Mouse (Mus musculus) mature B cell (primary cell): ENCODE measurements at regions not wholly inside any gene's neighbourhood (a gene's known extent, or its start where the extent isn't known, plus 50 kb on each side); places are given as distances from the start of the nearest gene placed in this dataset.

ENCODE experiments used
- in situ Hi-C: fragments of 300-500 bp; cut with MboI; formaldehyde crosslinking; loops from 2 replicates; pipeline ENCODE4 v1.14.3; 2019

- in situ Hi-C loops: no loop called here
Observed at GRCm38 (mm10) chr4:55824047-55824760, 291.9 kb upstream of the Klf4 start.

GRCm38 (mm10) chr4:55823583-55823982 is 291.3 kb upstream of the Klf4 start:
- in situ Hi-C loops: no loop called here

- in situ Hi-C loops: loop anchor here (10.0 kb wide), 1 partner anchor 282 kb away; the partner anchor contains the start of gene Klf4
Observed at GRCm38 (mm10) chr4:55817035-55817818, 285.0 kb upstream of the Klf4 start.

- in situ Hi-C loops: loop anchor here (10.0 kb wide), 1 partner anchor 281 kb away; the partner anchor contains the start of gene Klf4
Observed at GRCm38 (mm10) chr4:55815832-55816231, 283.6 kb upstream of the Klf4 start.

GRCm38 (mm10) chr4:55812846-55813245 is 280.6 kb upstream of the Klf4 start:
- in situ Hi-C loops: loop anchor here (10.0 kb wide), 1 partner anchor 278 kb away; the partner anchor contains the start of gene Klf4

- in situ Hi-C loops: loop anchor here (10.0 kb wide), 1 partner anchor 277 kb away; the partner anchor contains the start of gene Klf4
Observed at GRCm38 (mm10) chr4:55811656-55812055, 279.4 kb upstream of the Klf4 start.

GRCm38 (mm10) chr4:55808501-55808900 is 276.2 kb upstream of the Klf4 start:
- in situ Hi-C loops: no loop called here

- in situ Hi-C loops: no loop called here
Observed at GRCm38 (mm10) chr4:55806799-55807198, 274.5 kb upstream of the Klf4 start.

- in situ Hi-C loops: no loop called here
Observed at GRCm38 (mm10) chr4:55805255-55806051, 273.2 kb upstream of the Klf4 start.

GRCm38 (mm10) chr4:55802101-55802500 is 269.8 kb upstream of the Klf4 start:
- in situ Hi-C loops: no loop called here

- in situ Hi-C loops: no loop called here
Observed at GRCm38 (mm10) chr4:55798099-55798498, 265.8 kb upstream of the Klf4 start.

GRCm38 (mm10) chr4:55781329-55781847 is 249.1 kb upstream of the Klf4 start:
- in situ Hi-C loops: no loop called here

- in situ Hi-C loops: no loop called here
Observed at GRCm38 (mm10) chr4:55779581-55779980, 247.3 kb upstream of the Klf4 start.

- in situ Hi-C loops: no loop called here
Observed at GRCm38 (mm10) chr4:55775858-55776257, 243.6 kb upstream of the Klf4 start.

- in situ Hi-C loops: no loop called here
Observed at GRCm38 (mm10) chr4:55774571-55774970, 242.3 kb upstream of the Klf4 start.

GRCm38 (mm10) chr4:55769656-55770055 is 237.4 kb upstream of the Klf4 start:
- in situ Hi-C loops: no loop called here

GRCm38 (mm10) chr4:55768325-55768724 is 236.1 kb upstream of the Klf4 start:
- in situ Hi-C loops: no loop called here

GRCm38 (mm10) chr4:55767133-55767532 is 234.9 kb upstream of the Klf4 start:
- in situ Hi-C loops: no loop called here

- in situ Hi-C loops: no loop called here
Observed at GRCm38 (mm10) chr4:55765780-55766179, 233.5 kb upstream of the Klf4 start.

- in situ Hi-C loops: no loop called here
Observed at GRCm38 (mm10) chr4:55763112-55763511, 230.8 kb upstream of the Klf4 start.

- in situ Hi-C loops: no loop called here
Observed at GRCm38 (mm10) chr4:55762389-55762788, 230.1 kb upstream of the Klf4 start.
